Mouse (Mus musculus): ENCODE measurements around the gene Olfr1326-ps1.

Olfr1326-ps1 gene

DNA sequence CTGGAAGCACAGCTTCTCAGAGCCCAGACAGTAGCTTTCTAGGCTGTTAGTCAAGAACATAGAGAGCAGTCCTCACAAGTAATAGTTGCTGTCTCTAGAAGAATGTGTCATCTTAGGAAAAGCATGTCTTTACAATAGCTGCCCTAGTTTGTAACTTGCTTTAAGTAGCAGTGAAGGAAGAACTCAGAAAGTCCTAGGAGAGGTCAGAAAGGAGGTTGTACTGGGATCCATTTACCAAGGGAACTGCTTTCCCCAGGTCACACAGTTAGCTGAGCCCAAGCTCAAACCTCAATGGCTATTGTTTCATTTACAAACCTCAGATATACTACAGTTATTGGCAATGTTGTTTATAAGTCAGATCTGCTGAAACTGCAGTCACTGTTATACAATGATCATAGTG, at the start of gene Olfr1326-ps1:
TSS of gene Olfr1326-ps1 (minus strand) at position 101 of the 400 bp plus-strand sequence.
- no peak for DNase-seq

DNA sequence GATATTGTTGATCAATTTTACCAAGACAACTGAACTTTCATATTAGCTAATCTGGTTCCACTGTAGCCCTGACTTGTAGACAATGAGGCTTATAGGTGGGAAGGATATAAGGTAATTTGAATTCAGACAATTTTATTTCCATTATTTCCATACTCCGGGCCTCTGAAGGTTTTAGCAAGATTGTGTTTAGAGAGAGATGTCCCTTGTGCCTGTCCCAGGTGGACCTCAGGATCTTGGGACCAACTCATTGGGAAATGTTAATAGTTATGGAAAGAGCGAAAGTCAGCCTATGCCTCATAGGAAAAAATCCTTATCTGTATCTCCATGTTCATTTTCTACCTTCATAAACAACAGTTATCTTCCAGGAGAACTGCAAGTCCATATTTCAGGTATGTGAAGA, 17.7 kb upstream of the Olfr1326-ps1 start, which contains the start of gene Olfr1325:
TSS of gene Olfr1325 (plus strand) at position 301 of the 400 bp plus-strand sequence.
- no peak for DNase-seq

Measured in embryo, embryonic 11 days (tissue).